Mouse (Mus musculus): ENCODE measurements around the gene Gpr61.

DNA sequence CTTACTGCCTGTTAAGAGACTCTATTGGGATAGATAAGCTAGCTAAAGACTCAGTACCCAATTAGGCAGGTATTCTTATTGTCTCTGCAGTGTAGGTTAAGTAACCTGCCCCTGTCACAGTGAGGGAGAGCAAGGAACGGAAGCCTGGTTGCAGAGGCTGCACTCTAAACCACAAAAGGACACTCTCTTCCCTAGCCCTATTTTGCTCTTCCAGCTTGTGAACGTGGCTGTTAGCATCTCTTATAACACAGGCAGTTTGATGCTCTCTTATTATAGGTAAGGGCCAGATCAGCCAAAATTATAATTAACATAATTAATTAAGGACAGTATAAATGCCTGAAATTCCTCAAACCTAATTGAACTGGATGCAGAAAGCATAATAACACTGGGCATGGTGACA lies 25.8 kb upstream of the Gpr61 start:
- TF ChIP-seq EP300 (IDR thresholded peaks at IDR 0.05): no peak
- TF ChIP-seq CTCF (IDR thresholded peaks at IDR 0.05): no peak
